Mouse (Mus musculus): ENCODE measurements at regions not wholly inside any gene's neighbourhood (a gene's known extent, or its start where the extent isn't known, plus 50 kb on each side); places are given as distances from the start of the nearest gene placed in this dataset.

DNA sequence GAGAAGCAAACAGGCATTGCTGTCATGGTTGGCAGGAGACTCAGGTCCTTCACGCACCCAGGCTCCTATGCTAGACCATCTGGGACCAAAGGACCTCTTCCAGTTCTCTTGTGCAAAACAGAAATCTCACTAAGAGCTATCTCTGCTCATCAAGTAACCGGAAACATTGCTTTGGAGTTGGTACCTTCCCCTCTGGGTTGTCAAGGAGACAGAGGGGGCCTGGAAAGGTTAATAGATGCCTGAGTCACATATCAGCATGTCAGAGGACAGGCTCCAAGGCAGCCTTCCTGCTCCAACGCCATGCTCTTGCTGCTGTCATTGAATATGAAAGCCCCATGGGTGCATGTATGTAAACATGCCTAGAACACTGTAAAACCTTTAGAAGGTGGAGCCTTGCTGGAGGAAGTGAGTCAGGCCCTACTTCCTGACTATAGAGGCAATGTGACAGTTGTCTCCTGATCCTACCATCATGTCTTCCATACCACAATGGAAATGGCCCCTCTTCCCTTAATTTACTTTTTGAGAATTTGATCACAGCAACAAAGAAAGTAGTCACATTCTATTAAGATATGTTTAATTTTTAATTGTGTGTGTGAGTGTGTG, 103.8 kb downstream of the Hlx start:
- TF ChIP-seq ZC3H11A (IDR thresholded peaks at IDR 0.05; ENCODE audit: borderline replicate concordance, low read depth, low read length) (no peak), ZNF384 (IDR thresholded peaks at IDR 0.05; ENCODE audit: low read depth, low read length) (no peak), CHD2 (IDR thresholded peaks at IDR 0.05; ENCODE audit: low read depth, low read length) (no peak), MAFK (IDR thresholded peaks at IDR 0.05; ENCODE audit: insufficient read depth, low read depth, low read length) (no peak)
